Mouse (Mus musculus) cortical plate, adult 2 months (tissue): ENCODE data around the gene Gng3. TPM values are rescaled to one million over a fixed set of nuclear protein-coding genes. Genes with fewer than 3 reads are reported as not detected.

Experiments
- H3K27ac ChIP-seq: fragments of 200-500 bp; 2 replicates; pipeline ENCODE4 v1.5.1; 2012; ENCODE audit warnings: low read length, control low read depth, inconsistent platforms; ENCODE audit not compliant: insufficient read depth
- H3K4me1 ChIP-seq: fragments of 200-500 bp; 2 replicates; pipeline ENCODE4 v1.6.1; 2011; ENCODE audit warnings: low read length; ENCODE audit not compliant: control insufficient read depth, insufficient read depth
- H3K4me3 ChIP-seq: fragments of 200-500 bp; 2 replicates; pipeline ENCODE4 v1.5.1; 2011; ENCODE audit warnings: mild to moderate bottlenecking, low read length, control low read depth; ENCODE audit not compliant: insufficient read depth
- CTCF ChIP-seq: fragments of 200-500 bp; IDR thresholded peaks from 2 replicates; pipeline ENCODE4 v1.5.1; 2011; ENCODE audit warnings: mild to moderate bottlenecking, control low read depth, low read length; ENCODE audit not compliant: insufficient read depth; ENCODE audit errors: extremely low read depth
- POLR2A ChIP-seq: fragments of 200-500 bp; IDR thresholded peaks from 2 replicates; pipeline ENCODE4 v1.6.1; 2011; ENCODE audit warnings: mild to moderate bottlenecking, low read length, control low read depth; ENCODE audit not compliant: insufficient read depth; ENCODE audit errors: extremely low read depth
- polyA plus RNA-seq: library from polyadenylated mRNA; depleted of rRNA; stranded (reverse); fragments of >200 nt; gene quantifications from 2 replicates; pipeline ENCODE4 v1.2.3, GENCODE M21; 2012; rRNA removed

The Gng3 gene
- polyA plus RNA-seq: 275 and 293 TPM in 2 replicates

GRCm38 (mm10) chr19:8839103-8839907 is at the start of gene Gng3:
TSS of gene Gng3 (minus strand) at chr19:8839194.
- Histone ChIP-seq H3K4me1 (peaks cover 2% of the 10 kb centered on the region; the same call in 1 of the 2 replicates), H3K27ac (peak within 1 kb of the TSS; percentile 96), H3K4me3 (peak within 1 kb of the TSS; percentile 68)
- TF ChIP-seq POLR2A (peak; percentile 97), CTCF (no peak)

- Histone ChIP-seq H3K27ac (no peak overlapping the region), H3K4me1 (no peaks in the 10 kb centered on the region; the same call in 1 of the 2 replicates), H3K4me3 (peak overlapping the region; percentile 49)
- TF ChIP-seq POLR2A (no peak), CTCF (no peak)
Measured at GRCm38 (mm10) chr19:8887585-8888463, 48.8 kb upstream of the Gng3 start.

GRCm38 (mm10) chr19:8886916-8887584 is 48.1 kb upstream of the Gng3 start:
- H3K27ac ChIP-seq: no peak overlapping the region
- H3K4me3 ChIP-seq: no peak overlapping the region
- no peaks in the 10 kb centered on the region; the same call in 1 of the 2 replicates for H3K4me1 ChIP-seq
- no peak for TF ChIP-seq CTCF
- no peak for TF ChIP-seq POLR2A

GRCm38 (mm10) chr19:8883616-8884015 is 44.6 kb upstream of the Gng3 start, which contains the start of the genes Lbhd1 and Gm49403:
TSS of gene Lbhd1 (plus strand) at chr19:8883732.
TSS of gene Gm49403 (plus strand) at chr19:8883930.
- TF ChIP-seq POLR2A (no peak), CTCF (no peak)
- peaks cover 3% of the 10 kb centered on the region for H3K4me1 ChIP-seq
- no peak within 1 kb of the TSS for H3K27ac ChIP-seq
- no peak within 1 kb of the TSS for H3K4me3 ChIP-seq

- no peak overlapping the region for H3K27ac ChIP-seq
- peaks cover 3% of the 10 kb centered on the region for H3K4me1 ChIP-seq
- TF ChIP-seq POLR2A (no peak), CTCF (no peak)
- peak overlapping the region; percentile 94 for H3K4me3 ChIP-seq
Measured at GRCm38 (mm10) chr19:8881034-8881392, 42.0 kb upstream of the Gng3 start.

- Histone ChIP-seq H3K27ac (peak within 1 kb of the TSS; percentile 79), H3K4me3 (peak within 1 kb of the TSS; percentile 94), H3K4me1 (peaks cover 3% of the 10 kb centered on the region)
- TF ChIP-seq POLR2A (peak; percentile 81; the same call in 1 of the 2 replicates), CTCF (no peak)
Measured at GRCm38 (mm10) chr19:8880311-8881033, 41.5 kb upstream of the Gng3 start, which contains the start of gene Uqcc3. TSS of gene Uqcc3 (minus strand) at chr19:8880923.

- Histone ChIP-seq H3K4me3 (no peak overlapping the region), H3K27ac (no peak overlapping the region), H3K4me1 (peaks cover 2% of the 10 kb centered on the region)
- TF ChIP-seq POLR2A: no peak
- TF ChIP-seq CTCF: no peak
Measured at GRCm38 (mm10) chr19:8875031-8875430, 36.0 kb upstream of the Gng3 start.

- TF ChIP-seq CTCF (no peak), POLR2A (no peak)
- Histone ChIP-seq H3K4me1 (no peaks in the 10 kb centered on the region), H3K27ac (no peak overlapping the region), H3K4me3 (peak overlapping the region; percentile 60)
Measured at GRCm38 (mm10) chr19:8872266-8872840, 33.4 kb upstream of the Gng3 start.
